Mouse (Mus musculus): ENCODE measurements around the gene Myh10.

The Myh10 gene

GRCm38 (mm10) chr11:68859943-68860593, 168.7 kb downstream of the Myh10 start:
- DNase-seq (ENCODE audit: low spot score in 2 of 2), result no peak

GRCm38 (mm10) chr11:68862260-68862659, 170.9 kb downstream of the Myh10 start:
- no peak for DNase-seq (ENCODE audit: low spot score in 2 of 2)

- no peak for DNase-seq (ENCODE audit: low spot score in 2 of 2)
Observed at GRCm38 (mm10) chr11:68863631-68864091, 172.3 kb downstream of the Myh10 start.

GRCm38 (mm10) chr11:68864544-68865189, 173.3 kb downstream of the Myh10 start:
- DNase-seq (ENCODE audit: low spot score in 2 of 2), result peak in 1 of 2 experiments; percentile 78
